Mouse (Mus musculus) spleen, postnatal 4 days (tissue): ENCODE results near the gene Pnmt.

Experiments used
- DNase-seq, 2 experiments: peaks; one replicate each; pipeline ENCODE4 v3.0.0; 2022; ENCODE audit warnings: low spot score in 2 of 2

Gene Pnmt

DNA sequence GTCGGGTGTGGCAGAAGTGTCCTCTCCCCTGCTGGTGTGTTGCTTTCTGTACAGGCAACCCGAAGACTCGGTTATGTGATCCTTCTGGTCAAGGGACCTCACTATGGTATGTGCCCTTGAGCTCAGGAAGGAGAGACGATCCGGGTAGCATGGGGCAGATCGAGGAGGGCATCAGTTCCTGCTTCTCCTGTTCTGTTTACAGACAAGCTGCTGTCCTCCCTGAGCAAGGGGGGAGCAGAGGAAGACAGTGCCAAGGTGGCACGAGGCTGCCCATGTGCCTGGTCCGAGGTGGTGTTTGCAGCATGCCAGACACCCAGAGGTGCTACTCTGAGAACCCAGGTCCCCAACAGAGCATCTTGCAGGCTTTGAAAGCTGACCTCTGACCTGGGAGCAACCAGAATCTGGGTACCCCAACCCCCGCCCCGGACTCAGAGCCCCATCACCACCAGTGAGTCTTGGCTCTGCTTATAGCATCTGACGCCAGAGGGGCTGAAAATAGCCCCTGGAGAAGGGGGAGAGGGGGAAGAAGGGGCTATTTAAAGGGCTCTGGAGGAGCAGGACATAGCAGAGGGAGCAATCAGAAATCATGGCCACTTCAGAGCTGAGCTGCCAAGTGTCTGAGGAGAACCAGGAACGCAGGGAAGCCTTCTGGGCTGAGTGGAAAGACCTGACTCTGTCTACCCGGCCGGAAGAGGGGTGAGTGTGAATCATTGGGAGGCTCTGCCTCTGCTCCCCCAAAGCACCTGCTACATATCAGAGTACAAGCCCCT lies 2.8 kb upstream of the Pnmt start, which contains the start of gene Tcap:
Gene Tcap (plus strand): TSS at position 551 of the 770 bp plus-strand sequence.
- no peak for DNase-seq

DNA sequence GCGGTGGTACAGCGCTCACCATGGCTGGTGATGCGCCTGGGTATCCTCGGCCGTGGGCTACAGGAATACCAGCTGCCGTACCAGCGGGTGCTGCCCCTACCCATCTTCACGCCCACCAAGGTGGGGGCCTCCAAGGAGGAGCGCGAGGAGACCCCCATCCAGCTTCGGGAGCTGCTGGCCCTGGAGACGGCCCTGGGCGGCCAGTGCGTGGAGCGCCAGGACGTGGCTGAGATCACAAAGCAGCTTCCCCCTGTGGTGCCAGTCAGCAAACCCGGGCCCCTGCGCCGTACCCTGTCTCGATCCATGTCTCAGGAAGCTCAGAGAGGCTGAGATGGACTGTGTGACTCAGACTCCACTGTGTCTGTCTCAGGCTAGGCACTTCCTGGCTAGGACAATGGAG lies 2.0 kb upstream of the Pnmt start:
- no peak for DNase-seq

DNA sequence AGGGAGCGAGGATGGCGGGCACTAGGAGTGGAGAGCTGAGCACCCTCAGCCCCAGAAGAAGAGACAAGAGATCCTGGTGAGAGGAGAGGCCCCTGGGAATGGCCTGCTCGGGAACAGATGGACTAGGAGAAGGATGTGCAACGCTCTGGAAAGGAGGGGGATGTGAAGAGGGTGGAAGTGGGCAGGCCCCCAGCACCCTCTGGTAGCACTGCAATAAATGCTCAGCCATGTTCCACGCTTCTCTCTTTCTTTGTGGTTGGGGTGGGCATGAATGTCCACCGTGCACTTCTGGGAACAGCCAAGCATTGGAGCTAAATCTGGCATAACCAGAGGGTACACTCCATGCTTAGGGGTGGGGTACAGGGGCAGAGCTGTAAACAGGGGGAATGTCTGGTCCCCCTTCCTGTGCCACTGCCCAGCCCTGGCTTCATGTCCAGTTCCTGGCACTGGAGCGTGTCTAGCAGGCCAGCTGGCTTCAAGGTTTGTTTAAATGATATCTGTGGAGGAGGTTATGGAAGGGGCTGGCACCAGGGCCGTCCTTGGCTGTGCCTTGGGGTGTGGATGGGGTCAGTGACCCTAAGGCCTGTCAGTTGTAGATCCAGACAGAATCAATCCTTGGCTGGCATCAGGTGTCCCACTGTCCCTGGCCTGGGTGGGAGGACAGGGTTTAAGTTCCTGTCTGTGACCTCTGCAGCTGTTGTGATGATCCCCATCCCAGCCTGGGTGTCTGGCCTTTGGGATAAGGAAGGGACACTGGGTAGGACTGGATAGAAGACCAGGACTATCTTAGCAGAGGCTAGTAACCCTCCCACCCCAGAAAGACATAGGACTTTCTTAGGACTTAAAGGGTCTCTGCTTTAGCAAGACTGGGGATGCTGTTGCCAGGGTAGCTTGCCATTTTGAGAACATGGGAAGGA lies 1.3 kb upstream of the Pnmt start:
- DNase-seq = no peak

DNA sequence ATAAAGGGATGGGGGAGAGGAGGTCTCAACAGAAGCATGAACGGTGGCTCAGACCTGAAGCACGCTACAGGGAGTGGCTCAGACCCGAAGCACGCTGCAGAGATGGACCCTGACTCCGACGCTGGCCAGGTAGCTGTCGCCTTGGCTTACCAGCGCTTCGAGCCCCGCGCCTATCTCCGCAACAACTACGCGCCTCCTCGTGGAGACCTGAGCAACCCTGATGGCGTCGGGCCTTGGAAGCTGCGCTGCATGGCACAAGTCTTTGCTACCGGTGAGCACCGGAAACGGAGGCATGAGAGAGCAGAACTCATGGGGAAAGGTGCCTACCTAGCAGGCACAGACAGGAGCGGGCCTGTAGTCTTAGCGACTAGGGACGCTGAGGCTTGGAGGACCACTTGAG lies 346 bp downstream of the Pnmt start:
- DNase-seq = no peak

DNA sequence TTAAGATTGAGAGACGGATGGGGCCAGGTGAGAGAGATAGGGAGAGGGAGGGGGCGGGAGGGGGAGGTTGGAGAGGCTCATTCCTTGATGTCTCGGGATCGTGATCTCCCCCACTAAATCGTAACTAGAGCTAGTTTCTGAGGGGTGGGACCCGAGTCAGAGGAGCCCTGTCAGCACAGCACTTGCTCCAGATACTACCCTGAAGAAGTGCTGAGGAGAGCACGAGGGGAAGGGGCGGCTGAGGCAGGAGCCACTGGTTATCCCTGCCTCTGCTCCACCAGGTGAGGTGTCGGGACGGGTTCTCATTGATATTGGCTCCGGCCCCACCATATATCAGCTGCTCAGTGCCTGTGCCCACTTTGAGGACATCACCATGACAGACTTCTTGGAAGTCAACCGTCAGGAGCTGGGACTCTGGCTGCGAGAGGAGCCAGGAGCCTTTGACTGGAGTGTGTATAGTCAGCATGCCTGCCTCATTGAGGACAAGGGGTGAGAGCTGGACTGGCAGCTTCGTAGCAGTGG lies 867 bp downstream of the Pnmt start:
- no peak for DNase-seq

DNA sequence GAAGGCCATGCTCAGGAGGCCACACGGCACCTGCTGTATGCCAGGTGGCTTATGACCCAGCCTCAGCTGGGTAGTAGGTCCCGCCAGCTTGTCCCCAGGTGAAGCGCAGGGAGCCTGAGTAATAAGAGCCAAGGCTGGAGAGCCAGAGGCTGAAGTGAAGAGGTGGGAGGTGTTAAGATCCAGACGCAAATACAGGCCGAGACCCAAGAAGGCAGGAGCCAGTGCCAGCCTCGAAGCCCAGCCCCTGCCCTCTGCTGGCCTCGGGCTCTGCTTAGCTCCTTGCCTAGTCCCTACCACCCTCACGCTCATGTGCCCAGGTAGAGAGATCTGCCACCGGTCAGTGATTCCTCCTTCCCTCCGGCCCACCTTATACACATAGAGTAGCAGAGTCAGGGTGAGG lies 2.0 kb downstream of the Pnmt start:
- DNase-seq = no peak

DNA sequence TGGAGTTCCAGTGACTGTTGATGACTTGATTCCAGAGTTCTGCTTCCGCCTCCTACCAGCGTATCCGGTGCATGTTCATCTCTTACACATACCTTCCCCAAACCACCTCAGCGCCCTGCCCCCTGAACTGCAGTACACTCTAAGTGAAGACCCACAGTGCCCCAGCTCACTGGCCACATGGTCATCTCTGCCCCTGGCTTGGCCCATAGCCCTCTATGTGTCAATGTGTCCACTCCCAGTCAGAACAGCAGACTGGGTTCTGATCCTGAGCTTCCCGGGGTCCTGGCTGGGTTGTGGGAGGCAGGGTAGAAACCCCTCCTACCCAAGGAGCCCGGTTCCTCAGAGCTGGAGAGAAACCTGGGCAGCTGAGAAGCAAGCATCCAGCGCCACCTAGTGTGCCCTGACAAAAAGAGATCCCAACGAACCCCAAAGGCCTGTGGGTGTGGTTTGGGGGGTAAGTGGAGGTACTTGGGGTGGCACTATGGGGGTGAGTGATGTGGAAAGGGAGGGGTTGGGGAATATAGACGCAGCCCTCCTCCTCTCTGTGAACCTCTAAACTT lies 3.1 kb downstream of the Pnmt start:
- DNase-seq = peak; percentile 50 to 78

DNA sequence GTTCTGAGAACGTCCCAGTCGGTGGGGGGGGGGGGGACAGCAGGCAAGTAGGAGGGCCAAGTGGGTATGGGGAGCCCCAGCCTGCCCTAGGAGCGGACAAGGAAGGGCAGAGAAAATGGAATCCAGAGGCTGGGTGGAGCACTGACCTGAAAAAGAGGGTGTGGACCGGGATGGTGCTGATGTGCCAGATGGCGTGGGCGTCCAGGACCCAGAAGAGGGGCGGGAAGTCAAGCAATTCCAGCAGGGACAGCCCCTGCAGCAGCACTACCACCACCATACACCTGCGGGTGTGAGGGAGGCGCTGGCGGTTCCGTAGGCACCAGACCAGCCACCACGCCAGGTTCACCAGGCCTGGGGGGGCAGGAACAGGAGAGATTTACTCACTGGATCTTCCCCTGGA lies 3.9 kb downstream of the Pnmt start:
- no peak for DNase-seq

DNA sequence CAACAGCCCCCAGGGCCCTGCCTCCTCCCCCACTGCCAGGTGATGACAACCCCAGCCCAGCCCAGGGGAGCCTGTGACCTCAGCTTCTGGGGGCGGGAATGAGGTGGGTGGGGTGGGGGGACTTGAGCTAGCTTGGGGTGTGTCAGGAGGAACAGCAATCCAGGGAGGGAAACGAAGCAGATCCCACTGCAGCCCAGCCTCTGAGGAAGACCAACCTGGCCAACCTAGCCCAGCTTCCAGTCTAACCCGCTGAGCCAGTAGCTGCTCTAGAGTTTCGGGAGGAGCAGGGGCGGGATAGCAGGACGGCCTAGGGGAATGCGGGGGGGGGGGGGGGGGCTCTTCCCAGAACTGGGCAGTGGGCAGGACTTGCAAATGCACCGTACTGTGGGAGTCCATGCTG lies 5.8 kb downstream of the Pnmt start:
- no peak for DNase-seq

DNA sequence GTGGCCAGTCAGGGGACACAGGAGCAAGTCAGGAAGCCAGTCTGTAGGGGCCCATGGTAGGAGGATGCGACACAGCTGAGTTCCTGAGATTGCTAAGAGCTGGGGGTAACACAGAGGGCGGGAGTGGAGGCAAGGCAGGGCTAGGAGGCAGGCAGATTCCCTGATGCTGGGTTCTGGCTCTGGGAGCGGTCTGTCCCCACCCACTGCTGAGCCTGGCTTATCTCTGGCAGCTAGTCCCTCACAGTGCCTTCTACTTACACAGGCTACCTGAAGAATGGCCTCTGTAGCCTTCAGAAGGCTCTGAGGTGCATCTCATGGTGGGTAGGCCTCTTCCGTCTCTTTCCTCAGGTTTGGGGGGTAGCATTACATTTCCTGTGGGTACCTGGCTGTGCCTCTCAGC lies 6.4 kb downstream of the Pnmt start:
- DNase-seq = peak in 1 of 2 experiments; percentile 54

DNA sequence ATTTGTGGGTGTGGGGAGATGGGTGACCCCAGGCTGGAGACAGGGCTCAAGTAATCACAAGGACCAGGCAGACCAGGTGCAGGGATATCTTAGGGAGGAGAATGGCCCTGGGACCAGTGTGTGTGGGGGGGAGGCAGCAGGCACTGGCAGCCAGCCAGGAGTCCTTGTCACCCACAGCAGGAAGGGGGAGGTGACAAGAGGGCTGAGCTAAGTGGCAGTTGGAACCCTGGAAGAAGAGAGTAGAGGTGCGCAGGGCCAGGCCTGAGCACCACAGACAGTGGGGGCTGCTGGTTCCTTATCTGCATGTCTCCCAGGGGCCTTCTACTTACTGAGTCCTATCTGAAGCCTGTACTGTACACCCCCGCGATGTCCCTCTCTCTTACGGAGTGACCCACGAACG lies 7.1 kb downstream of the Pnmt start:
- peak; percentile 76 to 88 for DNase-seq

DNA sequence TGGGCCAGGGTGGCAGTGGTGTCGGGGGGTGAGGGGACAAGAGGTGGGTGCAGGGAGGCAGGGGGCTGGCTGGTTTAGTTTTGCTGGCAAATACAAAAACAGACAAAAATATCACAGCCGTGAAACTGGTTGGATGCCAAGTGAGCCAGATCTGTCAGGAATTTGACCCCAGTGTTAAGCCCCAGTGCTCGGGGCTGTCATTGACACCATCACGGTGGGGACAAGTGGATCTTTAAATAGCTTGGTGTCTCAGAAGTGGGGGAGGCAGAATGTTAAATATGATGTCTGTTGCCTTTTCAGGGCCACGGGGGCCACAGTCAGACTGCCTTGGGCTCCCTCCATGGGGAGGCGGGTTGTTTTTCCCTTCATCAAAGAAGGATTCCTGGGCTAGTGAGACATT lies 8.1 kb downstream of the Pnmt start:
- DNase-seq = no peak

DNA sequence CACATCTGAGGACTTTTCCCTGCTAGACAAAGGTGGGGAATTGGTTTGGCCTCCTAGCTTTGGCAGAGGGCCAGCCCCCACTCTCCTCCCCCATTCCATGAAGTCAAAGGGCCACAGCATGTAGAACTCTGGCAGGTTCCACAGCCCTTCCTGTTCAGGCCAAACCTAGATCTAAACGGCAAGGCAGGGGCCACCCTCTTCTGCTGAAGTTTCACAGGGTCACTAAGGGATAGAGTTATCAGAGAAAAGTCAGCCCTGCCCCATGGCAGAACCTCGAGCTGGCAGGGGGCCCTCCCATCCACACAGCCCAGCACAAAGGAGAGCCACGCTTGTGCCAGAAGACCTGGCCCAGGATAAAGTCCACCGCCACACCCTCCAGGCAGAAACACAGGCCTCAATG lies 8.8 kb downstream of the Pnmt start:
- peak in 1 of 2 experiments; percentile 49 for DNase-seq

DNA sequence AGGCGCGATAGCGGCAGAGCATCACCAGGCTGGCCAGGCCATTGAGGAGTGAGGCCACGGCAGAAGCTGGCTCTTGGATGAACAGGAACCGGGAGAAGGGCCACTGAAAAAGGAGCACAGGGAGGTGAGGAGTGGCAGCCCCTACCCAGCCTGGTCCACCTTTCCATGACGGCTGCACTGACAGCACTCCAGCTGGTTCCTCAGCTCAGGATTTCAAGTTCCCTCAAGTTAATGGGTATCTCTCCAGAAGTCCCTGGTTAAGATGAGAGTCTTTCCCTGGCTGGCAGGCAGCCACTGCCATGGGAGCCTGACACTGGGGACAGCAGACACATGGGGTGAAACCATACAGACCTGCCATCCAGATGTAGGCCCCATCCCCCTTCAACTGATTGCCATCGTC lies 11.7 kb downstream of the Pnmt start:
- no peak for DNase-seq

DNA sequence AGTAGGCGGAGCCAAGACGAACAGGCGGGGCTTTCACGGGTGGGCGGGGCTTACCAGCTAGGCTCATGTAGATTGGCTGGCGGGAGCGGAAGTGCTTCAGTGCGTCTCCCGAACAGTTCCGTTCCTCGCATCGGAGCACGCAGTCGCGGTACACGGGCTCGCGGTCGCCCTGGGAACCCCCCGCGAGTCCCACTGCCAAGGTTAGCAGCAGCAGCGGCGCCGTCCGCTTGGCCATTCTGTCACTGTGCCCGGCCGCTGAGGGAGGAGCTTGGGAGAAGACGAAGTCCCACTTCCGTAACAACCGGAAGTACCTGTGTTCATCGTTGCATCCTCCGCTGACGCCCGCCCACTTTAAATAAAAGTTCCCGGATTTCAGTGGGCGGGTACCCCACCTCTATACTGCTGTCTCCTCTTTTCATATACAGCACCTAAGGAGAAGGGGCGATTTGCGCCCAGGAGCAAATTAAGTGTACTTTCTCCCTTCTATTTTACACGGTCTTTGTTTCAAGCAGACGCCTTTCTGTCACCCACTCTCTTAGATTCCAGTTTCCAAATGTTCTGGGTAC lies 14.0 kb downstream of the Pnmt start, which contains the start of gene Pgap3:
Gene Pgap3 (minus strand): TSS at position 330 of the 566 bp plus-strand sequence.
- peak; percentile 84 to 92 for DNase-seq

DNA sequence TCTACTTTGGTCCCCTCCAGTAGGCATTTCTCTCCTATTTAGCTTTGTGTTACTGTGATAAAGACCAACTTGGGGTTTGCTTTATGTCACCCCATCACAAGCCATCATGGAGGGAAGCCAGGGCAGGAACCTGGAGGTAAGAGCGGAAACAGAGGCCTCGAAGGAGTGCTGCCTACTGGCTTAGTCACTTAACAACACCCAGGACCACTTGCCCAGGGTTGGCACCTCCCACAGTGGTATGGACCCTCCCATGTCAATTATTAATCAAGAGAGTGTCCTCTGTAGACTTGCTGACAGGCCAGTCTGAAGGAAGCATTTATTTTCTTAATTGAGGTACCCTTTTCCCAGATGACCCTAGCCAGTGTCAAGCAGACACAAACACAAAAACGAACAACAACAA lies 14.6 kb downstream of the Pnmt start:
- DNase-seq = no peak

DNA sequence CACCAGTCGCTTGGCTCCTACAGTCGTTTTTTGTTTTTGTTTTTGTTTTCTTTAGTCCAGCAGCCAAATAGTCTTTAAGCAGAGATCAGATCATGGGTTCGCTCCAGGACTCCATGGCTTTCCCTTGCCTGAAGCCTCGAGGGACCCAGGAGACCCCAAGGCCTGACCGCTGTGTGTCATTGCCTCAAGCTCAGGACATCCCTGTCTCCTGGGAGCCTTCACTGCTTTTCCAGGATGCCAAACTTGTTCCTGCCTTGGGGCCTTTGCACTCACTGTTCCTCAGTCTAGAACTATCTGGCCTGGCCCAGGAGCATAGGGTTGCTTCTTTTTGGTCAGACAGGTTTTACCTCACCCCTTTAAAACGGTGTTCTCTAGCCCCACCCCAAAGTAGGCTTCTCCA lies 20.4 kb downstream of the Pnmt start:
- no peak for DNase-seq

DNA sequence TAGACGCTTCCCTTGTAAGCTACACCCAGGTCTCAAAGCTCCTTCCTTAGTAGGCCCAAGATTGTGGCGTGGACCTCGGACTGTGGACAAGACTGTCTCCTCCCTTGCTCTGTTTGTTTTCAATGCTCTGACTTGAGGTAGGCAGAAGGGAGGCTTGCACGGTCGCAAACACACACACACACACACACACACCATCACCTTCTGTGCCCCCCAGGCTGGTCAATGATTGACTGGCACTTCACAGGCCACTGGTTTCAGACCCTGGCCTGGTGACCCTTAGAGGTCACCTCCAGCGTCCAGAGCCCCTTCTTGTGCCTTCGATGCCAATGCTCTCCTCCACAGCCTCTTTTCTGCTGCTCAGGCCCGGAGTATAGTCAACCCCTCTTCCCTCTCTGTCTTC lies 22.6 kb downstream of the Pnmt start:
- no peak for DNase-seq

DNA sequence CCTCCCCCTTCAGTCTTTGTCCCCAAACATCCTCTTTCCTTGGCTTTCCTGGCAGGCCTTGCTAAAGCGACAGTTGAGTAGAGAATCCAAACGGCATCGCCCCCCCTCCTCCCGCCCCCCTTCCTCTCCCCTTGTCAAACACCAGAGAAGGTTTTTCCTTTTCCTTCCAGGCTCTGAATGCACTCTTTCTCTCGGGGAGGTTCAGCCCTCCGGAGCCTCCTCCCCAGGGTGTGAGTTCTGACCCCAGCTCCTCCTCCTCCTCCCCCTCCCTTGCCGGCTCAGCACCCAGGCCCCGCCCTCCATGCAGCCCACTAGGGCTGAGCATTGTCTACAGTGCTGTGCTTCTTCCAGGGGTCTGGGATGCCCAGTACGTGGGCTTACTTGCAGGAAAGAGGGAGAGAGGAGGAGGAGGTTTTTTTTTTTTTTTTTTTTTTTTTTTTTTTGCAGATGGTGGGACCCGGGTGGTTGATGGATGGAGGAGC lies 23.1 kb downstream of the Pnmt start:
- no peak for DNase-seq

DNA sequence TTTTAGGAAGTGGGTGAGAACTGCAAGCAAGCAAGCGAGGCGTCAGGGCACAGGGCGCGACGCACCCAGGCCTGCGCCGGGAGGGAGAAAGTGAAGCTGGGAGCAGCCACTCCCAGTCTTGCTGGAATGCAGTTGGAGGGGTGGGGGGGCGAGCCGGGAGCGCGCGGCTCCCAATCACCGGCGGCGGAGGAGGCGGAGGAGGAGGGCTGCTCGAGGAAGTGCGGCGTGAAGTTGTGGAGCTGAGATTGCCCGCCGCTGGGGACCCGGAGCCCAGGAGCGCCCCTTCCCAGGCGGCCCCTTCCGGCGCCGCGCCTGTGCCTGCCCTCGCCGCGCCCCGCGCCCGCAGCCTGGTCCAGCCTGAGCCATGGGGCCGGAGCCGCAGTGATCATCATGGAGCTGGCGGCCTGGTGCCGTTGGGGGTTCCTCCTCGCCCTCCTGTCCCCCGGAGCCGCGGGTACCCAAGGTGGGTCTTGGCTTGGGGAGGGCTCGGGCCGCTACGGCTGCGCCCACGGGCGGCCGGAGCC lies 26.1 kb downstream of the Pnmt start, which contains the start of gene Erbb2:
Gene Erbb2 (plus strand): TSS at position 198 of the 524 bp plus-strand sequence.
- no peak for DNase-seq

DNA sequence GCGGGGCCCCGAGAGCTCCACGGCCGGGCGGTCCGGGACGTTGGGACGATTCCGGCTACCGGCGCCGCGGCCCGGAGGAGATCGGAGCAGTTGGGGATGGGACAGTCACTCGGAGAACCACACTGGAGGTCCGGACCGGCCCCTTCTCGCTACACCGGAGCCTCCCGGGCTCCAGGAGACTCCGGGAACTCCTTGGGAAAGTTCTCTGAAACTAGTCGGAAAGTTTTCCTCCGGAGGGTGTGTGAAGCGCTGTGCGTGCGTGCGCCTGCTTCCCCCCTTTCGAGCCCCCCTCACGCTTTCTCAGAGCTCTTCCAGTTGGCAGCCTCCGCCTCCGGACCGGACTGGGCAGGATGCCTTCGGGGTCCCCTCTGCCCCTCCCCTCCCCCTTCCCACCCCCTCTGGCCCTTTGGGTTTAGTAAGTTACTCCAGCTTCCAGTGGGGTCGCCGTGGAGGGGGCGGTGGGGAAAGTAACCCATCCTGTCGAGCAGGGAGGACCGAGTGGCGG lies 26.6 kb downstream of the Pnmt start:
- DNase-seq = no peak
